Mouse (Mus musculus) adrenal gland (tissue): ENCODE data around the gene Map6.

Experiments used
- intact Hi-C: fragments of 180-260 bp; cut with DNase I; formaldehyde crosslinking; loops from one replicate; pipeline ENCODE4 v1.15.1; 2025

Gene Map6

GRCm38 (mm10) chr7:99263509-99263908 is 3.7 kb upstream of the Map6 start:
- intact Hi-C loops = no loop called here

GRCm38 (mm10) chr7:99264597-99264996 is 2.6 kb upstream of the Map6 start:
- intact Hi-C loops = no loop called here

GRCm38 (mm10) chr7:99267897-99268505 is 754 bp downstream of the Map6 start:
- intact Hi-C loops = no loop called here

GRCm38 (mm10) chr7:99268506-99268900 is 1.3 kb downstream of the Map6 start:
- intact Hi-C loops = no loop called here

GRCm38 (mm10) chr7:99268951-99269945 is 2.0 kb downstream of the Map6 start:
- intact Hi-C loops = no loop called here

- intact Hi-C loops = no loop called here
These were observed 4.4 kb downstream of the Map6 start for GRCm38 (mm10) chr7:99271630-99272029.

GRCm38 (mm10) chr7:99275131-99275530 is 7.9 kb downstream of the Map6 start:
- intact Hi-C loops = no loop called here

- intact Hi-C loops = no loop called here
These were observed 9.4 kb downstream of the Map6 start for GRCm38 (mm10) chr7:99276679-99277078.

GRCm38 (mm10) chr7:99278309-99278708 is 11.1 kb downstream of the Map6 start:
- intact Hi-C loops = no loop called here

GRCm38 (mm10) chr7:99279586-99279985 is 12.3 kb downstream of the Map6 start:
- intact Hi-C loops = no loop called here

GRCm38 (mm10) chr7:99287287-99287686 is 20.0 kb downstream of the Map6 start:
- intact Hi-C loops = no loop called here

GRCm38 (mm10) chr7:99290008-99290407 is 22.8 kb downstream of the Map6 start:
- intact Hi-C loops = no loop called here

- intact Hi-C loops = no loop called here
These were observed 23.7 kb downstream of the Map6 start for GRCm38 (mm10) chr7:99290925-99291324.

- intact Hi-C loops = no loop called here
These were observed 27.0 kb downstream of the Map6 start for GRCm38 (mm10) chr7:99294198-99294780.

- intact Hi-C loops = no loop called here
These were observed 27.9 kb downstream of the Map6 start for GRCm38 (mm10) chr7:99295104-99295503.

- intact Hi-C loops = no loop called here
These were observed 33.5 kb downstream of the Map6 start for GRCm38 (mm10) chr7:99300650-99301175.

GRCm38 (mm10) chr7:99304029-99304428 is 36.8 kb downstream of the Map6 start:
- intact Hi-C loops = no loop called here

- intact Hi-C loops = no loop called here
These were observed 37.7 kb downstream of the Map6 start for GRCm38 (mm10) chr7:99304949-99305372.

GRCm38 (mm10) chr7:99305688-99306087 is 38.4 kb downstream of the Map6 start:
- intact Hi-C loops = no loop called here

GRCm38 (mm10) chr7:99306640-99307039 is 39.4 kb downstream of the Map6 start:
- intact Hi-C loops = no loop called here

- intact Hi-C loops = no loop called here
These were observed 44.2 kb downstream of the Map6 start for GRCm38 (mm10) chr7:99311433-99311832.

GRCm38 (mm10) chr7:99312058-99312457 is 44.8 kb downstream of the Map6 start:
- intact Hi-C loops = no loop called here
